Mouse (Mus musculus) heart, embryonic 14.5 days (tissue): ENCODE measurements around the gene Insrr. TPM values are rescaled to one million over a fixed set of nuclear protein-coding genes. Genes with fewer than 3 reads are reported as not detected.

Experiments
- ATAC-seq: fragments of 200-750 bp; cut with Nextera tagmentation; 2 replicates; pipeline ENCODE4 v1.8.0; 2017; ENCODE audit warnings: low read depth, moderate TSS enrichment; ENCODE audit not compliant: insufficient number of reproducible peaks, insufficient read depth, low FRiP score
- H3K27ac ChIP-seq, 2 experiments: fragments of 200-500 bp in 1 of 2; fragments of 300-500 bp in 1 of 2; sonication (generic) in 1 of 2; replicated peaks in 1 of 2; 2 replicates each; pipeline ENCODE4 v1.5.1; 2012 to 2014; ENCODE audit warnings: low read depth in 2 of 2, low read length in 2 of 2, control low read depth in 1 of 2, mild to moderate bottlenecking in 1 of 2, mixed read lengths in 1 of 2; ENCODE audit not compliant: control insufficient read depth in 1 of 2, insufficient read depth in 1 of 2
- H3K27me3 ChIP-seq: fragments of 300-500 bp; sonication (generic); 2 replicates; pipeline ENCODE4 v1.6.1; 2014; ENCODE audit warnings: mild to moderate bottlenecking, low read length, control low read depth; ENCODE audit not compliant: control insufficient read depth, insufficient read depth
- H3K36me3 ChIP-seq: fragments of 300-500 bp; sonication (generic); 2 replicates; pipeline ENCODE4 v1.6.1; 2014; ENCODE audit warnings: mild to moderate bottlenecking, control low read depth, low read length, mixed read lengths; ENCODE audit not compliant: control insufficient read depth, insufficient read depth
- H3K4me1 ChIP-seq, 2 experiments: fragments of 200-500 bp in 1 of 2; fragments of 300-500 bp in 1 of 2; sonication (generic) in 1 of 2; 2 replicates each; pipeline ENCODE4 v1.6.1; 2012 to 2014; ENCODE audit warnings: low read length in 2 of 2, control low read depth in 1 of 2, mixed read lengths in 1 of 2; ENCODE audit not compliant: control insufficient read depth in 2 of 2, insufficient read depth in 2 of 2
- H3K4me2 ChIP-seq: fragments of 300-500 bp; sonication (generic); 2 replicates; pipeline ENCODE4 v1.6.1; 2014; ENCODE audit warnings: mild to moderate bottlenecking, low read length
- H3K4me3 ChIP-seq, 2 experiments: fragments of 200-500 bp in 1 of 2; fragments of 300-500 bp in 1 of 2; sonication (generic) in 1 of 2; 2 replicates each; pipeline ENCODE4 v1.5.1; 2012 to 2014; ENCODE audit warnings: low read length in 2 of 2, mild to moderate bottlenecking in 2 of 2, control low read depth in 1 of 2, low read depth in 1 of 2, moderate library complexity in 1 of 2; ENCODE audit not compliant: control insufficient read depth in 1 of 2, insufficient read depth in 1 of 2
- H3K9ac ChIP-seq: fragments of 300-500 bp; sonication (generic); 2 replicates; pipeline ENCODE4 v1.6.1; 2014; ENCODE audit warnings: mild to moderate bottlenecking, low read length
- H3K9me3 ChIP-seq: fragments of 300-500 bp; sonication (generic); 2 replicates; pipeline ENCODE4 v1.6.1; 2016; ENCODE audit warnings: low read length, control low read depth; ENCODE audit not compliant: control insufficient read depth
- WGBS: fragments of 180-500 bp; shearing (Covaris S2); extraction: QIAGEN DNeasy Blood & Tissue Kit; methylation state at CpG from one replicate; pipeline ENCODE4 v1.1.7; 2014; 5-methylcytosine and 5-hydroxymethylcytosine counted together
- polyA plus RNA-seq: library from polyadenylated mRNA; unstranded; fragments of >200 nt; fragmentation: Nextera tagmentation; extraction: Ambion mirVana; gene quantifications from 2 replicates; pipeline ENCODE4 v1.2.1, GENCODE M21; 2014

Insrr gene
- polyA plus RNA-seq, 1 experiment from 2014 or later = 0.08 TPM

- Histone ChIP-seq H3K9ac (no peak overlapping the region), H3K27me3 (peaks cover 31% of the 10 kb centered on the region), H3K4me3 (no peak overlapping the region), H3K4me2 (no peak overlapping the region), H3K36me3 (no peaks in the 10 kb centered on the region), H3K27ac (no peak overlapping the region), H3K4me1 (peaks cover 2 to 7% of the 10 kb centered on the region in 2 experiments; a peak in 2 of 4 replicates), H3K9me3 (no peaks in the 10 kb centered on the region)
- 39% methylated on average over 6 of the region's 6 CpGs for WGBS
- ATAC-seq = no peak
These were observed 25.7 kb upstream of the Insrr start for GRCm38 (mm10) chr3:87771088-87771487.

- Histone ChIP-seq H3K9me3 (no peaks in the 10 kb centered on the region), H3K4me2 (0 out of 2 replicates have a peak overlapping the region, but pooled peaks have one; percentile 4), H3K27me3 (peaks cover 64% of the 10 kb centered on the region), H3K4me1 (no peaks in the 10 kb centered on the region), H3K9ac (no peak overlapping the region), H3K36me3 (no peaks in the 10 kb centered on the region), H3K4me3 (no peak overlapping the region), H3K27ac (no peak overlapping the region)
- no peak for ATAC-seq
- WGBS = 47% methylated on average over 23 of the region's 23 CpGs
These were observed 18.5 kb upstream of the Insrr start for GRCm38 (mm10) chr3:87778283-87778682.

- no peaks in the 10 kb centered on the region for H3K36me3 ChIP-seq
- no peak for ATAC-seq
- H3K4me2 ChIP-seq = no peak overlapping the region
- 44% methylated on average over 2 of the region's 2 CpGs for WGBS
- no peaks in the 10 kb centered on the region for H3K9me3 ChIP-seq
- no peaks in the 10 kb centered on the region for H3K4me1 ChIP-seq
- H3K4me3 ChIP-seq = no peak overlapping the region
- no peak overlapping the region for H3K9ac ChIP-seq
- H3K27me3 ChIP-seq = peaks cover 64% of the 10 kb centered on the region
- no peak overlapping the region for H3K27ac ChIP-seq
These were observed 17.7 kb upstream of the Insrr start for GRCm38 (mm10) chr3:87779086-87779485.

GRCm38 (mm10) chr3:87783282-87784023 lies 13.3 kb upstream of the Insrr start:
- Histone ChIP-seq H3K27me3 (peaks cover 42% of the 10 kb centered on the region), H3K9ac (no peak overlapping the region), H3K4me1 (peaks cover 10% of the 10 kb centered on the region in 2 experiments), H3K9me3 (no peaks in the 10 kb centered on the region), H3K27ac (no peak overlapping the region), H3K36me3 (no peaks in the 10 kb centered on the region), H3K4me3 (no peak overlapping the region), H3K4me2 (no peak overlapping the region)
- ATAC-seq = no peak
- WGBS = 82% methylated on average over 25 of the region's 25 CpGs

- H3K27ac ChIP-seq = no peak overlapping the region
- H3K36me3 ChIP-seq = no peaks in the 10 kb centered on the region
- H3K4me1 ChIP-seq = peaks cover 10 to 15% of the 10 kb centered on the region in 2 experiments
- H3K4me2 ChIP-seq = no peak overlapping the region
- H3K9ac ChIP-seq = no peak overlapping the region
- no peak overlapping the region for H3K4me3 ChIP-seq
- ATAC-seq = no peak
- peaks cover 29% of the 10 kb centered on the region for H3K27me3 ChIP-seq
- WGBS = 44% methylated on average over 5 of the region's 5 CpGs
- no peaks in the 10 kb centered on the region for H3K9me3 ChIP-seq
These were observed 11.6 kb upstream of the Insrr start for GRCm38 (mm10) chr3:87785156-87785555.

GRCm38 (mm10) chr3:87785626-87786214 lies 11.0 kb upstream of the Insrr start:
- Histone ChIP-seq H3K4me2 (no peak overlapping the region), H3K27me3 (peaks cover 29% of the 10 kb centered on the region)
- no peak for ATAC-seq

GRCm38 (mm10) chr3:87789248-87789647 lies 7.5 kb upstream of the Insrr start:
- no peak overlapping the region for H3K9ac ChIP-seq
- H3K9me3 ChIP-seq = no peaks in the 10 kb centered on the region
- WGBS = 55% methylated on average over 1 of the region's 1 CpGs
- H3K36me3 ChIP-seq = no peaks in the 10 kb centered on the region
- H3K4me1 ChIP-seq = peaks cover 10 to 15% of the 10 kb centered on the region in 2 experiments
- H3K4me2 ChIP-seq = no peak overlapping the region
- H3K27ac ChIP-seq = no peak overlapping the region
- H3K27me3 ChIP-seq = peaks cover 55% of the 10 kb centered on the region
- no peak overlapping the region for H3K4me3 ChIP-seq
- ATAC-seq = no peak

More at GRCm38 (mm10) chr3:87785626-87786214, 11.0 kb upstream of the Insrr start:
- H3K4me3 ChIP-seq = no peak overlapping the region
- 5% methylated on average over 6 of the region's 6 CpGs for WGBS
- H3K9ac ChIP-seq = no peak overlapping the region
- no peaks in the 10 kb centered on the region for H3K9me3 ChIP-seq
- H3K36me3 ChIP-seq = no peaks in the 10 kb centered on the region
- H3K4me1 ChIP-seq = peaks cover 10 to 15% of the 10 kb centered on the region in 2 experiments
- no peak overlapping the region for H3K27ac ChIP-seq
